Mouse (Mus musculus): ENCODE data around the gene Cant1.
"Not testable (repeated sequence)": the region's sequence is repeated elsewhere in the genome, so short reads cannot be mapped to it uniquely, and the experiment has no call there.

Cant1 gene

GRCm38 (mm10) chr11:118406521-118406920, 12.4 kb downstream of the Cant1 start:
- DNase-seq, result peak; percentile 17

GRCm38 (mm10) chr11:118405311-118405710, 13.6 kb downstream of the Cant1 start:
- peak; percentile 26 for DNase-seq

DNA sequence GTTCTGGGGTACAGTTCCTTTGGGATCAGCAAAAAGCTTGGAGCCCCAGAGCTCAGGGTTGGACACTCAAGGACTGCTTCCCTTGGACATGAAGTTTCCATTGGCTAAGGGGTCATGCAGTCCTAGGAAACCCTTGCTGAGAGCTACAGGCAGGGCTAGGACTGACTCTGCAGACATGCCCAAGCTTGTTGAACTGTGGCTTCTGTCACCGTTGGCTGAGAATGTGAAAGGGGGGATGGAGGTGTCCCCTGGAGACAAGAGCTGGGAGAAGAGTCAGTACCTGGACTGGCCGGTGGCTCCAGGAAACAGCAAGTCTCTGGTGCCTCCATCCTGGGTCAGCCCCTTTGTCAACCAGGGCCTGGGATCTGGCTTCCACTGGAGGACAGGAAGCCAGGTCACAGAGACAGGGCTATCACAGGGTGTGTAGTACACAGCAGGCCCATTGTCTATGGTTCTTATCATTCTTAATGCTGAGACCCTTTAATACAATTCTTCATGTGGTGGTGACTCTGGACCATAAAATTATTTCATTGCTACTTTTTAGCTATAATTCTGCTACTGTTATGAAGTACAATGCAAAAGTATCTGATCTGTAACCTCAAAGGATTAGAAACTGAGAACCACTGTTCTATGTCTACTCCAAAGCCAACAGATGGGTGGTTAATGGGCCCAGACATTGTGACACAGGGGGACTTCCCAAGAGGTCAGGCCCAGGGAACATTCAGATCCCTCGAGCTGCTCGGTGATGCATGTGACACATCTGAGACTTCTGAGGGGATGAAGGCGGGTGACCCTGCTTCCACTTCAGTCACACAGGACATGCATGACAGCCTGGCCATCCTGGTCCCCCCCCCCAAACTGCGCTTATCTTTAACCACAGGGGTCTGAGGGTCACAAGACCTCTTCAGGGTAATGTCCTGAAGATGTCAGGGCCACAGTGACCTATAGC, 14.7 kb downstream of the Cant1 start:
- peak; percentile 21 for DNase-seq

- peak; percentile 41 for DNase-seq
These were observed 15.7 kb downstream of the Cant1 start for GRCm38 (mm10) chr11:118403183-118403582.

DNA sequence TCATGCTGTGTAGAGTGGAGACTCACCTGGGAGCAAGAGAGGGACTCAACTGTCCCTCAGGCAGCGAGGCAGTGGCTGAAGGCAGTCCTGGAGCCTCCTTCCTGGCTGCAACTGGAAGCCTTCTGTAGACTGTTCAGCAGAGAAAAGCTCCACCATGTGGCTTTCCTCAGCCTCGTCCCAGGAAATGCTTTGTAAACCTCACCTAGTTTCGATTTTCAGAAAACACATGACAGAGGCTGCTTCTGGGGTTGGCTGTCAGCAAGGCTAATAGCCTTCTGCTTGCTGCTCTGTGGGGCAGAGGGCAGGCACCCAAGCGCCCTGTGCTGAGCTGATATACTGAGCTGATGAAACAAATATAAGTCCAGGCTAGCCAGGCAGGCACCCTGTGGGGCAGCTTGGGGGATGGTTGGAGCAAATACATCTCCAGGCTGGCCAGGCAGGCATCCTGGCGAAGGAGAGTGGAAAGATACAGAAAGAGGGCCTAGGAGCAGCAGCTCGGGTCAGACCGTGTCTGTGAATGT, 17.1 kb downstream of the Cant1 start, which contains the start of gene Lgals3bp:
Lgals3bp (minus strand) TSS at position 333 of the 521 bp plus-strand sequence.
- peak; percentile 83 for DNase-seq

- DNase-seq, result peak; percentile 43
These were observed 17.7 kb downstream of the Cant1 start for GRCm38 (mm10) chr11:118401195-118401594.

DNA sequence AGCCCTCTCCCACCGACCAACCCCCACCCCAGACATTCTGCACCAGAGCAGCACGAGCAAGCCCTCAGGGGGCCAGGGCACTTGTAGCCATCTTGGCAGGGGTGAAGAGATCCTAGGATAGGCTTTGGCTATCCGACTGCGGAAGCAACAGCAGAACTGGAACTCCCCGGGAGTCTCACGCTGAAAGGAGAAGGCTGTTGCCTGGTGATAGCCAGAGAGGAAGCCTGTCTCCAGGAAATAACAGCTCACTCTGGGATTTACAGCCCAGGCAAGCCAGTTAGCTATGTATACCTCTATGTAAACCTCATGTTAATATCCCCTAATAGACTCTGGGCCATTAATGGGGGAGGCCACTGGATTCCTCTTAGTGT, 18.3 kb downstream of the Cant1 start:
- peak; percentile 39 for DNase-seq

DNA sequence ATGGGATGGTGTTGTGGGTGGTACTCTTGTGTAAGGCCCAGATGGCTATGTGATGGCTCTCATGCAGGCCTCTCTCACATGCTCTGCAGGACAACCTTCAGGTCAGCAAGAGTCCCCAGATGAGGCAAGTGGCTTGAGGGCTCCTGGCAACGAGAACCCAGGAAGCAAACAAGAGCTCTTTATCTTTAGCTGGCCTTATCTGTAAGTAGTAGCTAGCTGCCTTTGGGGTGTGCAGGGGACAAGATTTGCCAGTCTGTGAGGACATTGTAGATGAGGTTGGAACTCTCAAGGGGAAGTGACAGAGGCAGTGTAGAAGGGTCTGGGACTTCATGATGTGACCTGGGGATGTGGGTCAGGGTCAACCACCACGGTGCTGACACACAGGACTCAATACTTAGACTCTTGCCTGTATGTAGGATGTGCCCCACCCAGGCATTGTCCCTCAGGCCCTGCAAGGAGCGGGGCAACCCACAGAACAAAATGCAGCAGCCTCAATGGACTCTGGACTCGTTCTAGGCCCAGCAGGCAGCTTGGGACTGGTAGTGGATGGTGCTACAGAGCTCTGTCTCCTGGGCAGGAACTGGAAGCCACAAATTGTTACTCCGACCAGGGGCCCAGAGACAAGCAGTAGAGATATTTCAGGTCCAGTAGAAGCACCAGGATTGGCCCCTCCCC, 18.9 kb downstream of the Cant1 start:
- no peak for DNase-seq

DNA sequence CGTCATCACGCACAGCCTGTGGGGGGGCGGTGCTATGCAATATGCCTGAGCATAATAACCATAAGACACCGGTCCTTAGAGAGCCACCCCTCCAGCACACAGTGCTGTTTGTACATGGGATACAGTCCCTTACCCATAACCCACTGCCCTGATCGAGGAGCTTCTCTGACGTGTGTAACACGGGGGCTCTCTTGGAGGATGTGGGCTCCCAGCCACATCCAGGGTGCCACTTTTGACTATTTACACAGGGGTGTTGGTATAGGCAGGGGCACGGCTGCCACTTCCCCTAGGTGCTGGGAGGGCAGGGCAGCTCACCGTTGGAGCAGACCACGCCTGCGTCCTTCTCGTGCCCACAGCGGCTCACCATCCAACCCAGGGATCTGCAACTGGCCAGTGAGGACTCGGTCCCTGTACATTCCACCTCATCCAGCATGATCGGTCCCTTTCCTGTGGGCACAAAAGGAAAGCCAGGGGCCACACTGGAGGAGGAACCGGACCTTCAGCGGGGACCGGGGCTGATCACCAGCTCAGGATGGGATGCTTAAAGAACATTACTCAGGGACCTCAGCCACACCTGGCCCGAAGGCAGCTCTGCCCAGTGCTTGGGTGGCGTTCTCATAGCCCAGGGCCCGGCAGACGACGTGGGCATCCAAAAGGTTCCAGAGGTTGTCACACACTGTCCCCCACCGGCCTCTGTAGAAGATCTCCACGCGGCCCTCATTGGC, 20.9 kb downstream of the Cant1 start:
- DNase-seq, result peak; percentile 25

DNA sequence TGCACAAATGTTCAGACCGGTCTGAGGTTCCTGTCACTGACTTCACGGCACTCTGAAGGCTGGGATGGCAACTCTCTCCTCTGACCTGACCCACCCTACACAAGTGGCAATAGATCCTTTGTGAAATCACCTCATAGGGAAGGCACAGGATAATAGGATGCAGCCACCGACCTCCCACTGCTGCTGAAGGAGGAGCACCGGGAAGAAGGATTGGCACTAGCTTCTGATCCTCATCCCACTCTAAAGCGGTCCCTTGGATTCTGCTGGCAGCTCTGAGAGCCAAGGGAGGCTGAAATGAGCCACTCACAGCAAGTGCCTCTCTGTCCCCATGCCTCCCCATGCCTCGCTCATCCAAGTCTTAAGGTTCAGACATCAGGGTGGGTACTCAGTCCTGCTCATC, 24.3 kb downstream of the Cant1 start:
- no peak for DNase-seq

GRCm38 (mm10) chr11:118393991-118394390, 24.9 kb downstream of the Cant1 start:
- DNase-seq, result peak; percentile 49

DNA sequence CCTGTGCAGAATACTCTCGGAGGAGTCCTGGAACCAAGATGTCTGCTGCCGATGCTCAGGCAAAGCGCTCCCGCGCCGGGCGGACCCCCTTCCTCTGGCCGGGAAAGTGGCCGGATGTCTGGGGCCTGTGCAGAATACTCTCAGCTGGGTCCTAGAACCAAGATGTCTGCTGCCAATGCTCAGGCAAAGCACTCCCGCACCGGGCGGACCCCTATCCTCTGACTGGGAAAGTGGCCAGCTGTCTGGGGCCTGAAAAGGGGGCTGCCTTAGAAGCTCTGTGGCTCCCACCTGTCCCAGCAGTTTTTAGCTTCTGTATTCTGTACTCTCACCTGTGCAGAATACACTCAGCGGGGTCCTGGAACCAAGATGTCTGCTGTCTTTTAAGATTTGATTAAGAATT, 31.1 kb downstream of the Cant1 start:
- DNase-seq, result not testable (repeated sequence)

DNA sequence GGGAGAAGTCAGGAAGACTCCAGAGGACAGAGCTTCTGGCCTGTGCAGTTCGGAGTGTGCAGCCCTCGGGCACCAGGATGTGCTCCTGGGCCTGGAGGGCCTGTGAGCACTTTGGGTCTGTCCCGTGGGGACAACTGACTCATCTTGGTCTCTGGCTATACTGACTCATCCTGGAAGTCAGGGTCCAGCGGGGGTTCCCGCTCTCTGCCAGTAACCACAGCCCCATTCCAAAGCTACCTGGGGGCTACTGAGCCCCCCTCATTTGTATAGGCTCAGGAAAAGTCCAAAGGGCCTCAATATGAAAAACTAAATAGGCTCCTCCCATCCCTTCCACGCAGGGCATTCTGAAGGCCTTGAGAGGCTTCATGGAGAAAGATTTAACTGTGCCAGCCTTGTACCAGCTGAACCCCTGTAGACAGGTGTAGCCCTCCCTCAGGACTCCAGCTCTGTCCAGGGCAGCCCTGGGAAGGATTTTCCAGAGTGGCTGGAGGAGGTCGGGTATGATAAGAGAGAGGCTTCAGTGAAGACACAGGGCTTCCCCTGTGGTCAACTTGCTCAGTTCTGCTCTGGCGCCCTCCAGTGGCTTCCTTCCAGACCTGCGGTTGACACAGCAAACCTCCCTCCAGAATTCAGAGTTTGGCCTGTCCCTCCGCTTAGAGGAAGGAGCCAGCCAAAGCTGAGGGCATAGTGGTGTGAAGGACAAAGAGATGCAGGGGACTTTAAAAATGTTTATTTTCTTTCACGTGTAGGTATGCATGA, 39.5 kb downstream of the Cant1 start:
- peak; percentile 79 for DNase-seq

DNA sequence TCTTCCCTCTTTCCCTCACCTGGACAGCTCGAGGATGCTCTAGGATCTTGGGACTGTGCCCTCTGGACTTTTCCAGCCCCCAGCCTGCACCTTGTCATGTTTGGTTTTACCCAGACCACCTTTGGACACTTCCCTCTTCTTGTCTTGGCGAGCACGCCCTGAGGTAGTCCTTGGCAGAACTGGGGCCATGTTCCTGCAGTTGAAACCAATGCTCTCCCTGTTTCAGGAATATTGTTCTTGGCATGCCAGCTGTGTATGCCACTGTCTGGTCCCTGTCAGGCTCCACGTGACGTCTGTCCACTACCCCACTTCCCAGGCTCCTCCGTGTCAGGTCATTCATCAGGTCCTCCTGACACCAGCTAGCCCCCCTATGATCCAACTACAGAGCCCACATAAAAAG, 40.2 kb downstream of the Cant1 start:
- no peak for DNase-seq

DNA sequence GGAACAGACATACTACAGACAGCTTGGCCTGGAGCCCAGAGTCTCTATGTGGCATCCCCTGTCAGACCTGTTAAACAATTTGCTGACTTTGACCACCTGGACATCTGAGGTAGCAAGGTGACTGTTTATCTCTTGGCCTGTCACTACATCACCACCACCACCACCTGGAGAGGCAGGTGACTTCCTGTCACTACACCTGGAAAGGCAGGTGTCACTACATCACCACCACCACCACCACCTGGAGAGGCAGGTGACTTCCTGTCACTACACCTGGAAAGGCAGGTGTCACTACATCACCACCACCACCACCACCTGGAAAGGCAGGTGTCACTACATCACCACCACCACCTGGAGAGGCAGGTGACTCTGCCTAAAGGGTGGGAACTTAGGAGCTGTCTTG, 42.6 kb downstream of the Cant1 start:
- not testable (repeated sequence) for DNase-seq

GRCm38 (mm10) chr11:118375881-118376280, 43.0 kb downstream of the Cant1 start:
- DNase-seq, result no peak

GRCm38 (mm10) chr11:118375461-118375860, 43.4 kb downstream of the Cant1 start:
- no peak for DNase-seq

DNA sequence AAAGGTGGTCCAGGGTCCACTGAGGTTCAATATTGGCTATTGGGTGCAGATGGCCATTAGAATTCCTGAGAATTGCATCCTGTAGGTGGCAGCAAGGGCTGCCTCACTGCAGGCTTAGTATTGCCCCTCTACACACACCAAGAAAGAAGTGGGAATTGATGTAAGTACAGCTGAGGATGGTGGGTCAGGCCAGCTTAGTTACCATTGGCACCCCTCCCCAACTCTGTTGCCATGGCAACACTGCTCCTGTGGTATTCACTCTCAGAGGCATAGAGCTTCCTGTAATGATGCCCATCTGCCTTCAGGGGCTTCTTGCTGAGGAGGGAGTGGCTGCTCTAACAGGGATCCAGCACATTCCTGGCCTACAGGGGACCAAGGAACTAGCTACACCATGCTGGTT, 43.9 kb downstream of the Cant1 start:
- no peak for DNase-seq

- DNase-seq, result no peak
These were observed 44.4 kb downstream of the Cant1 start for GRCm38 (mm10) chr11:118374506-118374905.

GRCm38 (mm10) chr11:118372641-118373040, 46.2 kb downstream of the Cant1 start:
- no peak for DNase-seq

DNA sequence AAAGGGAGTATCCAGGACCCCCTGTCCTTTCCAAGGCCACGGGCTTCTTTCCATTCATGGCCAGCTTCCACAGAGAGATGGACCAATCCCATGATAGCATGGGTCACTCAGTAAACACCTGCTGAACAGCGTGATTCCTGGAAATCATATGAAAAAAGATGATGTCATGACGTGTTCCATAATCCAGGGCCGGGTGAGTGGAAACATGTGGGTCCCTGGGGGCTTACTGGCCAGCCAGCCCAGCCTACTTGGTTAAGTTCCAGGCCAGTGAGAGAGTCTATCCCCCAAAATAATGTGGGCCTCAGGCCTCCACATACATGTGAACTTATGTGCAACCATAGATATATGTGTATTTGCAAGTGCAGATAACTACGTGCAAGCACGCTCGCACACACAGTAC, 47.0 kb downstream of the Cant1 start:
- DNase-seq, result no peak

DNA sequence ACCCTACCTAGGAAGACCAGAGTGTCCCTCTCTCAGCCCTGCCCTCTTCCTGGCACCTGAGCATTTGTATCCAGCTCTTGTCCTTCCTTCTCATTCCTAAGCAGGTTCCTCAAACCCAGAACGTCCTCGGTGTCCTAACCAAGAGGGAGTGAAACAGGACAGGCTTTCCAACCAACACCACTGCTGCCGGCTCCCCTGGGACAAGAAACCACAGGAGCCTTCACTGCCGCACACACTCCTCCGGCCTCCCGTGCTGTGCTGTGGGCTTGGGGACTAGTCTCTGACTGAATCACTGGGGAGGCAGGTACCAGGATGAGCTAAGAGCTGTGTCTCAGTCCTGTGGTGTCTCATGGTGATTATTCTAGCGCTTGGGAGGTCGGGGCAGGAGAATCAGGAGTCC, 49.2 kb downstream of the Cant1 start:
- DNase-seq, result no peak
